Mouse (Mus musculus): ENCODE data around the gene Cap1. TPM values are rescaled to one million over a fixed set of nuclear protein-coding genes. Genes with fewer than 3 reads are reported as not detected.

The Cap1 gene
- 47.2 and 48.6 TPM in 2 replicates for polyA plus RNA-seq (2014; fragmentation: Nextera tagmentation; extraction: Ambion mirVana)

- Histone ChIP-seq H3K27ac (replicated peaks in 1 of 2; ENCODE audit: control insufficient read depth in 1 of 2, insufficient read depth in 1 of 2, low read depth in 2 of 2, low read length in 2 of 2) (peak within 1 kb of the TSS; percentile 99 to 100), H3K4me2 (ENCODE audit: low read length) (peak within 1 kb of the TSS; percentile 92), H3K36me3 (ENCODE audit: control insufficient read depth, insufficient read depth, low read length) (no peaks in the 10 kb centered on the region; the same call in 1 of the 2 replicates), H3K27me3 (ENCODE audit: control insufficient read depth, insufficient read depth, low read length) (no peaks in the 10 kb centered on the region), H3K9ac (ENCODE audit: low read length) (peak within 1 kb of the TSS; percentile 91), H3K4me3 (ENCODE audit: control insufficient read depth in 1 of 2, insufficient read depth in 1 of 2, low read depth in 1 of 2, low read length in 2 of 2) (peak within 1 kb of the TSS; percentile 89 to 91), H3K9me3 (ENCODE audit: control insufficient read depth, low read length) (no peaks in the 10 kb centered on the region), H3K4me1 (ENCODE audit: control insufficient read depth in 2 of 2, insufficient read depth in 2 of 2, low read length in 2 of 2) (peaks cover 8 to 44% of the 10 kb centered on the region in 2 experiments)
- under 1% methylated on average over 49 of the region's 49 CpGs for WGBS
- peak; percentile 96 for ATAC-seq (ENCODE audit: insufficient number of reproducible peaks, insufficient read depth, low FRiP score, low read depth)
Observed at GRCm38 (mm10) chr4:122885768-122886578, at the start of gene Cap1. Gene Cap1 (minus strand): TSS chr4:122886056.

DNA sequence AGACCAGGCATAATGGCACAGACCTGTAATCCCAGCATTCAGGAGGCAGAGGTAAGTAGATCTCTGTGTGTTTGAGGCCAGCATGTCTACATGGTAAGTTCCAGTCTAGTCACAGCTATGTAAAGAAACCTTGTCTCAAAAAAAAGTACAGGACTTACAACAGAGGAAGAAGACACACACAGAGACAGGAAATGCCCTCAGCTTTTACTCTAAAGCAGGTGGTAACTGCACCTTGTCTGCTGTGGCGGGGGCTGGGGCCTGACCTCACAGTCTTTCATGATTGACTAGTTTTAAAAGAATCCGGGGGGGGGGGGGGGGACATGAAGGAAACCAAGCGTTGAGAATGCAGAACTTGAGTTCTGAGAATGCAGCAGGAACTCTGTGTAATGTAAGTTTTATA lies 48.0 kb upstream of the Cap1 start:
- no peaks in the 10 kb centered on the region for H3K9me3 ChIP-seq (ENCODE audit: control insufficient read depth, low read length)
- ATAC-seq (ENCODE audit: insufficient number of reproducible peaks, insufficient read depth, low FRiP score, low read depth) = no peak
- no peak overlapping the region for H3K4me3 ChIP-seq (ENCODE audit: control insufficient read depth in 1 of 2, insufficient read depth in 1 of 2, low read depth in 1 of 2, low read length in 2 of 2)
- H3K27me3 ChIP-seq (ENCODE audit: control insufficient read depth, insufficient read depth, low read length) = no peaks in the 10 kb centered on the region
- H3K27ac ChIP-seq (replicated peaks in 1 of 2; ENCODE audit: control insufficient read depth in 1 of 2, insufficient read depth in 1 of 2, low read depth in 2 of 2, low read length in 2 of 2) = no peak overlapping the region
- H3K9ac ChIP-seq (ENCODE audit: low read length) = no peak overlapping the region
- H3K4me1 ChIP-seq (ENCODE audit: control insufficient read depth in 2 of 2, insufficient read depth in 2 of 2, low read length in 2 of 2) = no peaks in the 10 kb centered on the region
- H3K4me2 ChIP-seq (ENCODE audit: low read length) = no peak overlapping the region
- 59% methylated on average over 2 of the region's 3 CpGs for WGBS
- H3K36me3 ChIP-seq (ENCODE audit: control insufficient read depth, insufficient read depth, low read length) = no peaks in the 10 kb centered on the region

GRCm38 (mm10) chr4:122933051-122933591 lies 47.3 kb upstream of the Cap1 start:
- H3K4me3 ChIP-seq (ENCODE audit: control insufficient read depth in 1 of 2, insufficient read depth in 1 of 2, low read depth in 1 of 2, low read length in 2 of 2) = no peak overlapping the region
- H3K4me2 ChIP-seq (ENCODE audit: low read length) = no peak overlapping the region
- no peaks in the 10 kb centered on the region for H3K36me3 ChIP-seq (ENCODE audit: control insufficient read depth, insufficient read depth, low read length)
- 56% methylated on average over 3 of the region's 3 CpGs for WGBS
- H3K9me3 ChIP-seq (ENCODE audit: control insufficient read depth, low read length) = no peaks in the 10 kb centered on the region
- no peak overlapping the region for H3K27ac ChIP-seq (replicated peaks in 1 of 2; ENCODE audit: control insufficient read depth in 1 of 2, insufficient read depth in 1 of 2, low read depth in 2 of 2, low read length in 2 of 2)
- no peaks in the 10 kb centered on the region for H3K27me3 ChIP-seq (ENCODE audit: control insufficient read depth, insufficient read depth, low read length)
- no peak for ATAC-seq (ENCODE audit: insufficient number of reproducible peaks, insufficient read depth, low FRiP score, low read depth)
- H3K4me1 ChIP-seq (ENCODE audit: control insufficient read depth in 2 of 2, insufficient read depth in 2 of 2, low read length in 2 of 2) = no peaks in the 10 kb centered on the region
- no peak overlapping the region for H3K9ac ChIP-seq (ENCODE audit: low read length)

GRCm38 (mm10) chr4:122932239-122932978 lies 46.6 kb upstream of the Cap1 start:
- H3K9ac ChIP-seq (ENCODE audit: low read length) = no peak overlapping the region
- no peak overlapping the region for H3K4me2 ChIP-seq (ENCODE audit: low read length)
- no peak for ATAC-seq (ENCODE audit: insufficient number of reproducible peaks, insufficient read depth, low FRiP score, low read depth)
- H3K4me1 ChIP-seq (ENCODE audit: control insufficient read depth in 2 of 2, insufficient read depth in 2 of 2, low read length in 2 of 2) = no peaks in the 10 kb centered on the region
- no peak overlapping the region for H3K27ac ChIP-seq (replicated peaks in 1 of 2; ENCODE audit: control insufficient read depth in 1 of 2, insufficient read depth in 1 of 2, low read depth in 2 of 2, low read length in 2 of 2)
- no peaks in the 10 kb centered on the region for H3K27me3 ChIP-seq (ENCODE audit: control insufficient read depth, insufficient read depth, low read length)
- no peak overlapping the region for H3K4me3 ChIP-seq (ENCODE audit: control insufficient read depth in 1 of 2, insufficient read depth in 1 of 2, low read depth in 1 of 2, low read length in 2 of 2)
- H3K36me3 ChIP-seq (ENCODE audit: control insufficient read depth, insufficient read depth, low read length) = no peaks in the 10 kb centered on the region
- no peaks in the 10 kb centered on the region for H3K9me3 ChIP-seq (ENCODE audit: control insufficient read depth, low read length)
- WGBS = 63% methylated on average over 8 of the region's 8 CpGs

DNA sequence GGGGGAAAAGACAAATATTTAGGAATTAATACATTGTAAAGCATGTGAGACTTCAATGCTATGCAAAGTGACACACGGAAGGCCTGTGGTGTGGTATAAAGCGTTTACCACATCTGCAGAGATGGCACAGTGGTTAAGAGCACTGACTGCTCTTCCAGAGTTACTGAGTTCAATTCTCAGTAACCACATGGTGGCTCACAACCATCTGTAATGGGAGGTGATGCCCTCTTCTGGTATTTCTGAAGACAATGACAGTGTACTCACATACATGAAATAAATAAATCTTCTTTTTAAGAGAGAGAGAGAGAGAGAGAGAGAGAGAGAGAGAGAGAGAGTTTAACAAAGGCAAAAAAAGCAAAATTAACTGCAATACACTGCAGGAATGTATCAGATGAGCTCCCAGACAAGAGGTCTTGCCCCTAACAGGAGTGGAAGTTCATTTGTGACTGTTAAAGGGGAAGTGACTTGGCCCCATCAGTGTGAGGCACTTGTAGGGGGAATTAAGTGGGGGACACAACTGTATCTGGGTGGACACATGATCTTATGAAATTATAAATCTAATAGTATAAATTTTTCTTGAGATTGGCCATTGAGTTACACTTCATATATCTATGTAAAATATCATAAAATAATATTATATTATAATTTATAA lies 45.2 kb upstream of the Cap1 start:
- Histone ChIP-seq H3K27me3 (ENCODE audit: control insufficient read depth, insufficient read depth, low read length) (no peaks in the 10 kb centered on the region), H3K9me3 (ENCODE audit: control insufficient read depth, low read length) (no peaks in the 10 kb centered on the region), H3K4me1 (ENCODE audit: control insufficient read depth in 2 of 2, insufficient read depth in 2 of 2, low read length in 2 of 2) (no peaks in the 10 kb centered on the region), H3K4me2 (ENCODE audit: low read length) (no peak overlapping the region), H3K9ac (ENCODE audit: low read length) (no peak overlapping the region), H3K36me3 (ENCODE audit: control insufficient read depth, insufficient read depth, low read length) (no peaks in the 10 kb centered on the region), H3K4me3 (ENCODE audit: control insufficient read depth in 1 of 2, insufficient read depth in 1 of 2, low read depth in 1 of 2, low read length in 2 of 2) (no peak overlapping the region), H3K27ac (replicated peaks in 1 of 2; ENCODE audit: control insufficient read depth in 1 of 2, insufficient read depth in 1 of 2, low read depth in 2 of 2, low read length in 2 of 2) (no peak overlapping the region)
- no peak for ATAC-seq (ENCODE audit: insufficient number of reproducible peaks, insufficient read depth, low FRiP score, low read depth)
- 78% methylated on average over 2 of the region's 2 CpGs for WGBS

DNA sequence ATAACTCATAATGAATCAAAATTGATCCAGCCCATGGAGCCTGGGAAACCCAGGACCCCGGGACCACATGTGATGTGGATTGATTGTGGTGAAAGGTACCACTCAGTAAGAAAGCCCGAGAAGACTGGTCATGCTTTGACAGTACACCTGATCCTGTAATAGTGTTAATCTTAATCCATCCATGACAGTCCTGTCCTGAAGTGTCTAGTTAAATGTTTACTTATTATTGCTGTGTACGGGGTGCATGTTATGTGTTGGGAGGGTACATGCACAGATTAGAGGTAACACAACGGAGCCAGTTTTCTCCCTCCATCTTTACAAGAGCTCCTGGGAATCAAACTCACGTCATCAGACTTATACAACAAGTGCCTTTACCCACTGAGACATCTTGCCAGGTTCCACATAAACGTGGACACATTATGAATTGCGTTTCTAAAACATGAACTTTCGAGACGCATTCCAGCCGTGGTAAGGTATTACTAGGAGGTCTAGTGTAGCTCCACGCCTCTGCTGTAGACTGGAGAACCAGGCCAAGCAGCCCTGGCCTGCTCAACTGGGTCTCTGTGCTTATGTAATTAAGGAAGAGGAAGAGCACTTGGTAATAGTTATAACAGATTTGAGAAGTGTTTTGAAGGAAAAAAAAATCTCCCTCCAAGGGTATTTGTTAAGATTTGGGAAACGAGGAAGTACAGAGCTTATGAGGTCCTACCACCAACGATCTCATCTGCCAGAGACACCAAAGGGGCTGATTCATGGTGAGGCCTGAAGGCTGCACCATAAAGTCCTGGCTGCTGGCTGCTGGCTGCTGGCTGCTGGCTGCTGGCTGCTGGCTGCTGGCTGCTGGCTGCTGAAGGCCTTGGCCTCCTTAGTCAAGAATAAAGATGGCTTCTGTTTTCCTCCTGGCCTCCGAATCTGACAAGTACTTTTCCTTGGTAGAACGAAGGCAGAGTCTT lies 37.8 kb upstream of the Cap1 start:
- Histone ChIP-seq H3K9me3 (ENCODE audit: control insufficient read depth, low read length) (no peaks in the 10 kb centered on the region), H3K27ac (replicated peaks in 1 of 2; ENCODE audit: control insufficient read depth in 1 of 2, insufficient read depth in 1 of 2, low read depth in 2 of 2, low read length in 2 of 2) (no peak overlapping the region), H3K4me2 (ENCODE audit: low read length) (no peak overlapping the region), H3K9ac (ENCODE audit: low read length) (no peak overlapping the region), H3K36me3 (ENCODE audit: control insufficient read depth, insufficient read depth, low read length) (no peaks in the 10 kb centered on the region), H3K27me3 (ENCODE audit: control insufficient read depth, insufficient read depth, low read length) (no peaks in the 10 kb centered on the region), H3K4me1 (ENCODE audit: control insufficient read depth in 2 of 2, insufficient read depth in 2 of 2, low read length in 2 of 2) (no peaks in the 10 kb centered on the region), H3K4me3 (ENCODE audit: control insufficient read depth in 1 of 2, insufficient read depth in 1 of 2, low read depth in 1 of 2, low read length in 2 of 2) (no peak overlapping the region)
- 75% methylated on average over 15 of the region's 15 CpGs for WGBS
- ATAC-seq (ENCODE audit: insufficient number of reproducible peaks, insufficient read depth, low FRiP score, low read depth) = no peak
